Mouse (Mus musculus): ENCODE data around the gene Nabp2.

The Nabp2 gene

GRCm38 (mm10) chr10:128429052-128429451 is 17.8 kb upstream of the Nabp2 start:
- no peak for DNase-seq (ENCODE audit: low spot score in 2 of 2)

- DNase-seq (ENCODE audit: low spot score in 2 of 2), result no peak
Observed at GRCm38 (mm10) chr10:128425260-128425659, 14.0 kb upstream of the Nabp2 start.

DNA sequence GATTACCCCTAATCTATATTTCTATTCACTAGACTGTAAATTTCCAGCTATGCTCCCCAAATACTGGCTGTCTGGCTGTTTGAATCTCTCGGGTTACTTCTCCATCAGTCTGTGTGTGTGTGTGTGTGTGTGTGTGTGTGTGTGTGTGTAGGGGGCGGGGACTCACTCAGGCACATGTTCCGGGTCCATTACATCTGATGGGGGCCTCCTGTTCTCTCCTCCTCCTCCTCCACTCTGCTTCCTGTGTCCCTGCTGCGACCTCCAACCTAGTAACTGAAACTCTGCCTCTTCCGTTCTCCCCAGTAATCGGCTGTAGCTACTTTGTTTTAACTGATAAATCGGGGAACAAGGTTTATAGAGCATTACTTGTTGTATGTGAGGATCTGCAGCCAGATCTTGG is 13.3 kb upstream of the Nabp2 start:
- no peak for DNase-seq (ENCODE audit: low spot score in 2 of 2)

- DNase-seq (ENCODE audit: low spot score in 2 of 2), result no peak
Observed at GRCm38 (mm10) chr10:128422426-128422825, 11.1 kb upstream of the Nabp2 start.

DNA sequence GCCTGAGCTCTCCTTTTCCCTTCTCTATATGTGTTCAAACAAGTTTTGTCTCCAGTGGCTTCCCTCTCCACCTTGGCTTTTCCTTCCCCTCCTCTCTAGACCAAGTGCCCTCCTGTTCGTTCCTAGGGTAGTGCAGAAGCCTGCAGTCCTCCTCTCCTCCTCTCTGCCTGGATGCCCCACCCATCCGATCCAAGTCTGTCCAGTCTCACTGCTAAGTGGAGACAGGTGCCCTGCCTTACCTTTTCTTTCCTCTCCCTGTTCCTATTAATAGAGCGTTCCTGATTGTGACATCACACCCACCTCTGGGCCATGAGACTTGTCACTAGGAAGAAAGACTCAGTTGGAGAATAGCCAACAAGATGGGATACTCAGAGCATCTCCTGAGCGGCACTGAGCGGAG is 3.6 kb upstream of the Nabp2 start:
- no peak for DNase-seq (ENCODE audit: low spot score in 2 of 2)

- DNase-seq (ENCODE audit: low spot score in 2 of 2), result no peak
Observed at GRCm38 (mm10) chr10:128413076-128413475, 1.8 kb upstream of the Nabp2 start.

GRCm38 (mm10) chr10:128412558-128412957 is 1.3 kb upstream of the Nabp2 start:
- no peak for DNase-seq (ENCODE audit: low spot score in 2 of 2)

DNA sequence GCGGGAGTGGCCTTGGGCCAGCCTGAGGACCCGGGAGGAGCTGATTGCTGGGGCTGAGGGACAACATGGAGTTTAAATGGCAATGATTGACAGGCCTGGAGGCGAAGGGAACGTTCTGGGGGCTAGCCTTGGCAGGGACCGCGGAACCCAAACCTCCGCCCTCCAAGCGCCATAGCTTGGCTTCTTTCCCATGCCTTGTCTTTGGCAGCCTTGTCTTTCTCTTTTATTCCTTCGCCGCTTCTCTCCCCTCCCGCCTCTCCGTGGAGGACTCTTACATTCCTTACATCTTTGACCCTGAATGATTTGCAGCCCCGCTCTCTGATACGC is 726 bp upstream of the Nabp2 start:
- peak in 1 of 2 experiments; percentile 62 for DNase-seq (ENCODE audit: low spot score in 2 of 2)

DNA sequence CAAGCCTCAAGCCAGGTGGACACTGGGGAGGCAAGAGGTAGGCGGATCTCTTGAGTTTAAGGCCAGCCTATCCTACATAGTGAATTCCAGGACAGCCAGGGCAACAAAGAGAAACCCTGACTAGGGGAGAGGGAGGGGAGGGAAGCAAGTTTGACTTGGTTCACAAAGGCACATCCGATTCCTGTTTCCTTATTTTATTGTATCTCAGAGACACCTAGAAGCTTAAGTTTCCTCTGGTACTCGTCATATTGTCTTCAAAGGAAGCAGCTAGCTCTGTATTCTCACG is 789 bp downstream of the Nabp2 start:
- no peak for DNase-seq (ENCODE audit: low spot score in 2 of 2)

DNA sequence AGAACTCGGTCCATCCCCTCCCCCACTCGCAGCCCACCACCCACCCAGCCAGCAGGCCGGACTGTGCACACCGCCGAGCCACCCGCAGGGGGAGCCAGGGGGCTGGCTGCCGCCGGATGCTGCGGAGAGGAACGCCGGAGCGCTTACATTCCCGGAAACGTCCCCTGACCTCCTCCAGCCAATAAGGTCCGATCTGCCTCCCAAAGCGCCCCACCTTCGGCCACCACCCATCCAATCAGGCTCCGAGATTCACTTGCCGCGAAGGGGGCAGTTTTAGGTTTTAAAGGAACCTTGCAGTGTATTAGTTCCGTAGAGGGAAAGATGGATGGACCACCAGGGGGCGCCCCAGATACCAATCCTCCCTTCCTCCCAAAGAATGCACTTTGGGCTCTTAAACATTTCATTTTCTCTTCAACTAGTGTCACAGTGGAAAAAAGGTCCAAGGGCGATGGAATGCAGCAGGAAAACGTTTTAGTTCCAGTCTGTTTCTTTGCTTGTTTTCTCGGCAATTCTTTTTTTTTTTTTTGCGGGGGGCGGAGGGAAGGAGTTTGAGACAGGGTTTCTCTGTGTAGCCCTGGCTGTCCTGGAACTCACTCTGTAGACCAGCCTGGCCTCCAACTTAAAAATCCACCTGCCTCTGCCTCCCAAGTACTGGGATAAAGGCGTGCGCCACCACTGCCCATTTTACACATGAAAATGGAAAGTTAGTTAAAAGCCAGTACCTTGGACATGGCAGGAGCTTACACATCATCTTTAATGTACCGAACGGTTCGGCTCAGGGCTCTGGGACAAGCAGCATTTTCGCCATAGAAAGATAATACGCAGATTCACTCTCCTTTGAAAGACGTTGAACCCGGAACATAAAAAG is 1.4 kb downstream of the Nabp2 start:
- peak; percentile 99 for DNase-seq (ENCODE audit: low spot score in 2 of 2)

- DNase-seq (ENCODE audit: low spot score in 2 of 2), result peak; percentile 74 to 79
Observed at GRCm38 (mm10) chr10:128408591-128409535, 2.4 kb downstream of the Nabp2 start.

DNA sequence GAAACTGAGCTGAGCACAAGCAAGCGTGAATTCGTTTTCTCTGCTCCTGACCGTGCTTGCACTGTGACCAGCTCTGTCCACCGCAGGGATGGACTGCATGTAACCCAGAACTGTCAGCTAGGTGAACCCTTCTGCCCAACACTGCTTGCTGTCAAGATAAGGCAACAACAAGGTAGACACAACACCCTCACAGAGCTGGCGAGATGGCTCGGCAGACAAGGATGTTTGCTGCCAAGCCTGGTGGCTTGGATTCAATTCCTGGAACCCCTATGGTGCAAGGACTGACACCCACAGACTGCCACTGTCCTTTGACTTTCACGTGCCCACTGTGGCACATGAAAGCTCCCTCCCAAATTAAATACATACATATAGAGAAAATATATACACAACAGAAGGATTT is 7.4 kb downstream of the Nabp2 start:
- DNase-seq (ENCODE audit: low spot score in 2 of 2), result no peak

- no peak for DNase-seq (ENCODE audit: low spot score in 2 of 2)
Observed at GRCm38 (mm10) chr10:128401638-128402037, 9.7 kb downstream of the Nabp2 start.

- no peak for DNase-seq (ENCODE audit: low spot score in 2 of 2)
Observed at GRCm38 (mm10) chr10:128401056-128401455, 10.2 kb downstream of the Nabp2 start, which contains the start of gene Slc39a5. Gene Slc39a5 (minus strand): TSS chr10:128401229.

- no peak for DNase-seq (ENCODE audit: low spot score in 2 of 2)
Observed at GRCm38 (mm10) chr10:128400338-128400737, 11.0 kb downstream of the Nabp2 start.

DNA sequence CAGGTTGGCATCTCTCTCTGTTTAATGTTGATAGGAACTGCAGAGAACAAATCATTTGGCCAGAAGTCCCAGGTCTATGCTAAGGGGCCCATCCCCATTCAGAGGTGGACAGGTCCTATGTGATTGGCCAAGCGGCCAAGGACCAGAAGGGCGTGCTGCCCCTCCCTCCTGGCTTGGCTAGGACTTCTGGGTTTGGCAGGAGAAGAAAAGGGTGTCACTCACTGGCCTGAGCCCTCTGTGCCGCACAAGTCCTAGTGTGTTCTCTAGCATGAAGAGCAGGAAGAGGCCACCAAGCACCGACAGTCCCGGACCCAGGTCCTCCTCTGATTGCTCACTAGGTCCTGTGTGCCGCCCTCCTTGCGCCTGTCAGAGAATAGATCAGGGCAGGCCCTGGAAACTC is 13.8 kb downstream of the Nabp2 start:
- no peak for DNase-seq (ENCODE audit: low spot score in 2 of 2)

DNA sequence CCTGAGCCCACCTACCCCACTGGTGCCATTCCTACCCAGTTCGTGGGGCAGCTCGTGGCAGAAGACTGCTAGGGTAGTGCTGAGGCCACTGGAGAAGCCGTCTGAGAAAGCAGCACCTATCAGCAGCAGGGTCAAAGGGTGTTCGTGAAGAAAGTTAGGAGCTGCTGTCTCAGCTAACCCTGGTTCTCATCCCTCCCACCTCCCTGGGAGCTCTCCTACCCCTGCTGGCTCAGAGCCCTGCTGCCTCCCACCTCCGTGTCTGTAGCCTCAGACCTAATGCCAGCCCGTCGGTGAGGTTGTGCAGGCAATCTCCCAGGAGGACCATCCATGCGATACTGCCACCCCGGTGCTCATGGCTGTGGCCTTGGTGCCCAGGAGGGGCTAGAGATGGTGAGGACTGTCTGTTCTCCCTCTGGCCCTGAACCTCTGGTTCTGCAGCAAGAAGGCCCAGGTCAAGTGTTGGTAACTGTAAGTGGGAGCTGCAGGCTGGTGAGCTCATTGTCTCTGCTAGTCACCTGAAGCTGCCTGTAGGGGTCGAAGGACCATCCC is 14.5 kb downstream of the Nabp2 start:
- no peak for DNase-seq (ENCODE audit: low spot score in 2 of 2)

DNA sequence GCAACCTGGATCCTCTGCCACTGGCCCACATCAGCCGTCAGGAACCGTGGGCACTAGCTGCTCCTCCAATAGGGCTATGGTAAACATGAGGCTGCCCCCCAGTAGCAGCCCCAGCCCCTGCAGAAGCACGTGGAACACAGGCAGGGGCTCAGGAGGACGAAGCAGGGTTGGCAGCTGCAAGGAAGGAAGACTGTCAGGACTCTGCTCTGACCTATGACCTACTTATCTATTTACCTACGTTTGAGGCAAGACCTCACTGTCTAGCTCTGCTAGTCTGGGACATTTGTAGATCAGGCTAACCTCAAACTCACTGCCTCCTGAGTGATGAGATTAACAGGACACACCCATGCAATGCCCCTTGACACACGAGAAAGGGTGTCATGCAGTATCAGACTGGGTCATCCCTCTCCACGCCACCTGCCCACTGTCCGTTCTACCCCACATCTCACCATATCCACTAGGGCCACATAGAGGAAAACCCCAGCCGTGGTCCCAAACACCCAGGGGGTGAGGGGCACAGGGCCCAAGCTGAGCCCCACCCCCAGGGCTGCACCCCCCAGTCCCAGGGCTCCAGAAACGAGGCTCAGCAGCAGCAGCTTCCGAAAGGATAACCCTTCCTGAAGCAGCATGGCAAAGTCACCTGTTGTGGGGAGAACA is 15.1 kb downstream of the Nabp2 start:
- no peak for DNase-seq (ENCODE audit: low spot score in 2 of 2)

GRCm38 (mm10) chr10:128391850-128392249 is 19.4 kb downstream of the Nabp2 start:
- DNase-seq (ENCODE audit: low spot score in 2 of 2), result no peak

DNA sequence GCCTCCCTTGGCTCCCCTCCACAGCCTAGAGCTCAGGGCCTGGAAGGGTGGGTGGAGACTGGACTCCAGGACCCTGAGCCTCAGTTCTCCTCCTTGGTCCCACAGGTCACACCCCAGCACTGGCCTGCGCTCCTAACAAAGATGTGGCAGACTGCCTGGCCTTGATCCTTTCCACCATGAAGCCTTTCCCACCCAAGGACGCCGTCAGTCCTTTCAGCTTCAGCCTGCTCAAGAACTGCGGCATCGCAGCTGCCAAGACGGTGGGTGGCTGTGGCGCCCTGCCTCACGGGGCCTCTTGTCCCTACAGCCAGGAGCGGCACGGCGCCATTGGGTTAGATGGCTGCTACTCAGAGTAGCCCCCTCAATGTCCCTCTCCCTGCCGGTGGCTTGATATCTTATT is 20.9 kb downstream of the Nabp2 start:
- DNase-seq (ENCODE audit: low spot score in 2 of 2), result no peak

DNA sequence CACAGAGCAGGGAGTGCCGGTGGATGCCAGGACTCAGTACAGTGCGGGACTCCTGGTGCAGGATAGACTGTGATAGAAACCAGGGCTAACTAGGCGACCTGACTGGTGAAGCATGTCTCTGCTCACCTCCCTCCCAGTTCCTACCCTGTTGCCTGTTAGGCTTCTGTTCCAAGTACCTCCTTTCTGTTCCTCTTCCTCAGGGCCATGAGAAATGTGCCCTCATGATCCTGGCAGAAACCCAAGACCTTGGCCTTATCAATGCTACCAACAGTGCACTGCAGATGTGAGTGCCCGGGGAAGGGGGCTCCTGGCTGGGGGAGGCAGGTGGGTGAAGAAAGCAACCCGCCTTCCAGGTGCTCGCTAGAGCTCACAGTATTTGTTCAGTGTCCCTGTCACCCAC is 21.7 kb downstream of the Nabp2 start:
- DNase-seq (ENCODE audit: low spot score in 2 of 2), result no peak

DNA sequence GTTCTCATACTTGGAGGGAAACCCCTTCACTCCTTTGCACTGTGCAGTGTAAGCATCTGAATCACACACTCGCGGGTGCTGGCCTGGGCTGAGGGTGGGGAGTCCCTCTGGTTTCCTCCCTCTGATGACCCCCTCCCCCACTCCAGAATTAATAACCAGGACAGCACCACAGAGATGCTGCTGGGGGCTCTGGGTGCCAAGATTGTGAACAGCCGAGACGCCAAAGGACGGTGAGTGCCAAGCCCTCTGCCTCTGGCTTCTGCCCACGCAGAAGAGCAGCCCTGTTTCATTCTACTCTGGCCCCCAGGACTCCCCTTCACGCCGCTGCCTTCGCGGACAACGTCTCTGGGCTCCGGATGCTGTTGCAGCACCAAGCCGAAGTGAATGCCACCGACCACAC is 22.4 kb downstream of the Nabp2 start:
- DNase-seq (ENCODE audit: low spot score in 2 of 2), result no peak
